Mouse (Mus musculus) heart, adult 2 months (tissue): ENCODE data around the gene Glis1.

Source experiments
- CTCF ChIP-seq: fragments of 200-600 bp; IDR thresholded peaks from 2 replicates; pipeline ENCODE4 v1.8.1; 2022; ENCODE audit warnings: antibody characterized with exemption, mild to moderate bottlenecking, moderate library complexity
- EP300 ChIP-seq: fragments of 200-500 bp; IDR thresholded peaks from 2 replicates; pipeline ENCODE4 v1.6.1; 2011; ENCODE audit warnings: low read depth, low read length, control low read depth; ENCODE audit not compliant: insufficient read depth
- POLR2A ChIP-seq: fragments of 200-500 bp; IDR thresholded peaks from 2 replicates; pipeline ENCODE4 v1.6.1; 2011; ENCODE audit warnings: mild to moderate bottlenecking, low read depth, low read length, control low read depth; ENCODE audit not compliant: insufficient read depth

- no peak for TF ChIP-seq EP300
- no peak for TF ChIP-seq POLR2A
- TF ChIP-seq CTCF: no peak
Measured at GRCm38 (mm10) chr4:107636099-107636498, 201.7 kb downstream of the Glis1 start.
